Mouse (Mus musculus): ENCODE results near the gene Zfp831.

Gene Zfp831

GRCm38 (mm10) chr2:174643448-174644144, at the start of gene Zfp831:
TSS of gene Zfp831 (plus strand) at chr2:174643534.
- DNase-seq (ENCODE audit: extremely low spot score, low read depth, low spot score): no peak

GRCm38 (mm10) chr2:174594965-174595364, 48.4 kb upstream of the Zfp831 start:
- no peak for DNase-seq (ENCODE audit: extremely low spot score, low read depth, low spot score)

- DNase-seq (ENCODE audit: extremely low spot score, low read depth, low spot score): no peak
Observed at GRCm38 (mm10) chr2:174595611-174596010, 47.7 kb upstream of the Zfp831 start.

DNA sequence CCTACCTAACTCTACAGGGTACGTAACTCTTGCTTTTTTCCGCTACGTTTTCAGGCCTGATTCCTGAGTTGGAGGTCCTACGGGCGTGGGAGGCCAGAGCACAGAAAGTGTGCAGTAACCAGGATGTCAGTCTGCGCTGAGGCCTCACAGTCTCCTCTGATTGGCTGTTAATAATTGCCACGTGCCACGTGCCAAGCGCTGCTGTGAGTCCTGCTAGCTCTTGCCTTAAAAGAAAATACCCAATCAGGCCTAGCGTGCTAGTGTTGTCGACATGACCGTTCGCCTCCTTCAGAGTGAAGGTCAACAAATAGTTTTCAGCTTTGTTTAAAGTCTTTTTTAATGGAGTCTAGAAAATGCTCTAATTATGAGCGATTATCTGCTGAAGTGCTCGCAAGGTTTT, 46.9 kb upstream of the Zfp831 start:
- DNase-seq (ENCODE audit: extremely low spot score, low read depth, low spot score): no peak

- DNase-seq (ENCODE audit: extremely low spot score, low read depth, low spot score): no peak
Observed at GRCm38 (mm10) chr2:174598451-174598850, 44.9 kb upstream of the Zfp831 start.

- DNase-seq (ENCODE audit: extremely low spot score, low read depth, low spot score): no peak
Observed at GRCm38 (mm10) chr2:174599071-174599635, 44.2 kb upstream of the Zfp831 start.

GRCm38 (mm10) chr2:174599853-174600271, 43.5 kb upstream of the Zfp831 start:
- DNase-seq (ENCODE audit: extremely low spot score, low read depth, low spot score): no peak

DNA sequence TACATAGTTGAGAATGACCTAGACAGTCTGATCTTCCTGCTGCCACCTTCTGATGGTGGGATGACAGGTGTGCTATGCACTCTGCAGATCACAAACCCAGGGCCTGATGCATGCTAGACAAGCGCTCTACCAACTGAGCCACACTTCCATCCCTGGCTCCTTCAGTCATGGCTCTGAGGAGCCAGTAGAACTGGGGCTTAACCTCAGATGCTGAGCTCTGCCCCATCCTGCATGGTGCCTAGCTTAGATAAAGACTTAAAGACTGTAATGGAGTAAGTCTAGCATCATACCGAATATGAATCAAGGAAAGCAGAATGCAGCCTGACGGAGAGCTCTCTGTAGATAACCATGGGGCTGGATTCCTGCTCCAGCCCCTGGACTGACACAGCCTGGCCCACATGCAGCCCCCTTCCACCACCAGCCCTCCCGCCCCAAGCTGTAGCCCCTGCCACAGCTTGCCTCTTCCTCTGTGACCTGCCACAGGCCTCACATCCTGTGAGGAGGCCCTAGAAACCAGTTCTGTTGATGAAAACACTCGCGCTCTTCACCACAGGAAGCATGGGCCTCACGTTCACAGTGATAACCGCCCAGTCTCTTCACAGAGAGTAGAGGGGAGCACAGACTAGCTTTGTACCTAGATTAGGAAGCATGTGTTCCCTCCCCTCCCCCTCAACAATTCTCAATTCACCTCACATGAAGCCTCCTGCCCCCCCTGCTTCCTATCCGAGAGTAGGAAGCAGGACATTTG, 41.2 kb upstream of the Zfp831 start:
- no peak for DNase-seq (ENCODE audit: extremely low spot score, low read depth, low spot score)

DNA sequence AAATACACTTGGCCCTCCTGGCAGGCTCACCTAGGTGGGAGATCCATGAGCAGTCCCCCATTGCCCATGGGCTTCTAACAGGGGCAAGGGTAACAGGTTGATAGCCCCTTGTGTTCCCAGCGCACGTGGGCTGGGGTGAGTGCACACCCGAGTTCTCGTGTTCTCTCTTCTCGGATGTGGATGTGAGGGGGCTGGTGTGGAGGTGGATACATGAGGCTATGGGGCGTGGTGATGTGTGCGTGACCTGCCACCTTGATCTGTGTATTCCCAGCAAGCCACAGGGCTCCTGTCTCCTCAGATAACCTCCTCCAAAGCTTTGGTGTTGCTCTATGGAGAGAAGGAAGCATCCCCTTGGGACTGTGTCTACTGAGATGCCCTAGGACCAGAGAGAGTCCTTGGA, 40.0 kb upstream of the Zfp831 start:
- DNase-seq (ENCODE audit: extremely low spot score, low read depth, low spot score): no peak

DNA sequence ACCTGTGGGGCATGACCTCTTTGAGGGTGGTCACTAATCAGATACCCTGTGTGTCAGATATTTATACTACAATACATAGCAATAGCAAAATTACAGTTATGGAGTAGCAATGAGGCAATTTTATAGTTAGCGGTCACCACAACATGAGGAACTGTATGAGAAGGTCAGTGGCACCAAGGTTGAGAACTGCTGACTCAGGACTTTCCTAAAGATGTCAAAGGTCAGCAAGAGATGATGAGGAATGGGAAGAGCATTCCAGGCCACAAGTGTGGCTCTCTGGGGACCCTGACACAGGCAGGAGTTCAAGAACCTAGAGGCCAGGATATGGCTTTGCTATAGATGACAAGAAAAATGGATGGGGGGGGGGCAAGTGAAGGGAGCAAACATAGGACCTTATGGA, 38.3 kb upstream of the Zfp831 start:
- DNase-seq (ENCODE audit: extremely low spot score, low read depth, low spot score): no peak

DNA sequence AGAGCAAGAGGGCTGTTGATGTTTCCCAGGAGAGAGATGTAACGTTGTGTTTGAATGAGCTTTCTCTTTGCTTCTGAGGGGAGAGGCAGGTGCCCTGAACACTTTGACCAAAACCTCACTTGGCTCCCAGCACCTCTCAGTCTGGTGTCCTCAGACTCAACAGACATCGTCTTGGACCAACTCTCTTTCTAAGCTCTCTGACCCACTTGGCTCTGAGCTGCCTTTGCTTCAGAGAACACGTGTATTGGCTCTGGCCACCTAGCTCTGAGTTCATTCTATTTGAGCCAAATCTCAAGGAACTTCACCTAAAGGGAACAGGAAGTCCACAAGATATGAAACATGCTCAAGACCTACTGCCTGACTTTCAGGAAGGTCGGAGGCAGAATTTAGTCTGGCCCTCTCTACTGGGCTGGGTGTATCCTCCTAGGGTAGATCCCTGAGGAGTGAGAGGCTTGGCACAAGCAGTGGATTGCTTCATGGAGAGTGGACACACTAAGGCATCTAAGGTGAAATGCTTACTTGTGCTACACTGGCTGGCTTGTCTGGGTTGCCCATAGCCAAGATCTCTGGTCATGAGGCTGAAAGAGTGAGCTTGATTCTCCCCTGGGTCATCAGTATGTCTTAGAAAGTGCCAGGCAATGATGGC, 37.8 kb upstream of the Zfp831 start:
- DNase-seq (ENCODE audit: extremely low spot score, low read depth, low spot score): no peak

GRCm38 (mm10) chr2:174606376-174606775, 37.0 kb upstream of the Zfp831 start:
- DNase-seq (ENCODE audit: extremely low spot score, low read depth, low spot score): no peak

GRCm38 (mm10) chr2:174609892-174610291, 33.4 kb upstream of the Zfp831 start:
- no peak for DNase-seq (ENCODE audit: extremely low spot score, low read depth, low spot score)

- no peak for DNase-seq (ENCODE audit: extremely low spot score, low read depth, low spot score)
Observed at GRCm38 (mm10) chr2:174612386-174613063, 30.8 kb upstream of the Zfp831 start.

GRCm38 (mm10) chr2:174613221-174613620, 30.1 kb upstream of the Zfp831 start:
- no peak for DNase-seq (ENCODE audit: extremely low spot score, low read depth, low spot score)

DNA sequence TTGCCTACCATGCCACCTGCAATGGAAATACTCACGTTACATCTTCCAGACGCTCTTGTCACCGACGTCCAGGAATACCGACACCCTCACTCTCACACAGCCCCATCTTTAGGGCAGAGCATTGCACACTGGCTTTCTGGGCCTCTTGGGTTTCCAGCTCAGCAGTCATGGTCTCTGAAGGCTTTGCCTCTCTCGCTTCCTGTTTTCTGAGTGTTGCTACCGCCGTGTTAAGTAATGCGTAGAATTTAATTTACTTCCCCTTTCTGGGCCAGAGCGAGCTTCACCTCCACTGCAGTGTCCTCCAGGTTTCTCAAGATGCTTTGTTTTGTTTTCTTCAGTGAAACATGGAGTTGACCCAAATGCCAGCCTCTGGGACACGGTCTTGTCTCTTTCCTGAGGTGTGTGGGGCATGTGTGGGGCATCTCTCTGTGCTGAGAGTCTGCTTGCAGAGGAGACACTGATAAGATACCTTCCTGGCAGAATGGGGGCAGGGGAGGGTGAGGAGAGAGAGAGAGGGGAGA, 29.4 kb upstream of the Zfp831 start:
- no peak for DNase-seq (ENCODE audit: extremely low spot score, low read depth, low spot score)

DNA sequence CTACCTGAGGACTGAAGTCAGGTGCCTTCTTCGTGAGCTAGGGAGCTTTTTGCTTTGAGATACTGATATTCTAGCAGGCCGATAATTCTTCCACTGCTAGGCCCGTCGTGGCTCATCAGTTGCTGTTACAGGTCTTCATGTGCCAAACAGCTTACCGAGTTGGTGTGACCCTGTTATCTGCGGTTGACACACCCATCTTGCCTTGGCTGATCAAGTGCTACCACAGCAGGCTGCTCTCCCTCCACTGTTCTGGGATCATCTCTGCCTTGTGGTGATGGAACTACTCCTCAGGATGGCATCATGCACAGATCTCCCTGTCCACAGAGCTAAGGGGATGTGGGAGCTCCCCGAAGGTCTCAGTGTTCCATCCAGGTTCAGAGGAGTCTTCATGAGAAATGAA, 21.5 kb upstream of the Zfp831 start:
- no peak for DNase-seq (ENCODE audit: extremely low spot score, low read depth, low spot score)

GRCm38 (mm10) chr2:174624430-174624829, 18.9 kb upstream of the Zfp831 start:
- no peak for DNase-seq (ENCODE audit: extremely low spot score, low read depth, low spot score)

DNA sequence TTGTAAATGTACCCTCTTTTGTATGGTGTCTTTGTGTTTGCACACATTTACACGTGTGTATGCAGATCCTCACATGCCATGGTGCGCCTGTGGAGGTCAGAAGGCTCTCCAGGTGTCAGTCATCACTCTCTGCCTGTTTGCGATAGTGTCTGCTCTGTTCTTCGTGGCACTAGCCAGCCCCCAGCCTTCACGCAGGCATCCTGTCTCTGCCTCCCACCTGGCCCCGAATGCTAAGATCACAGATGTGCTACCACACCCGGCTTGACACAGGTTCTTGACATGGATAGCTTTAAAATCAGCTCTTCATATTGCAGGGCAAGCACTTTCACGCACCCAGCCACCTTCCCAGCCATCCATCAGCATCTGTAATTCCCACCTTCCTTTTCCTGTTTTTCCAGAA, 16.3 kb upstream of the Zfp831 start:
- no peak for DNase-seq (ENCODE audit: extremely low spot score, low read depth, low spot score)

GRCm38 (mm10) chr2:174629299-174629850, 14.0 kb upstream of the Zfp831 start:
- DNase-seq (ENCODE audit: extremely low spot score, low read depth, low spot score): no peak

- no peak for DNase-seq (ENCODE audit: extremely low spot score, low read depth, low spot score)
Observed at GRCm38 (mm10) chr2:174636750-174637149, 6.6 kb upstream of the Zfp831 start.

Data from hindlimb bud, embryonic 11.5 days (tissue).